Mouse (Mus musculus) kidney, postnatal 14 days (tissue): ENCODE measurements at regions not wholly inside any gene's neighbourhood (a gene's known extent, or its start where the extent isn't known, plus 50 kb on each side); places are given as distances from the start of the nearest gene placed in this dataset.

Experiments
- DNase-seq: peaks from one replicate; pipeline ENCODE4 v3.0.0; 2022; ENCODE audit warnings: mixed read lengths

DNA sequence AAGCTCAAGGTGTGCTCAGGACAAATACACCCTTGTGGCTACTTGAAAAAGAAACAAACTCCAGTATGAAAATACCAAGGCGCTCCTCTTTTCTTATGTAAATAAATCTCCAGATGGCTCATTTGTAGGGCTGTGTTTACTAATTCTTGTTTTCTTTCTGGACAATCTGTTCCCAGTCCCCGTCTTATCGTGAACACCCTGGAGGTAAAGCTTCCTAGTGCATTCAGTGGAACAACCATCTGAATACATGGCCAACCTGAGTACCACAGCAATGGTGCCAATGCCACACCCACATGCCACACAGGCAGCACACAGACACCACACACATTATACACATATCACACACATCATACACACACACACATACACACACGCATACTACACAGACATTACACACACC, 396.1 kb downstream of the Wdr11 start:
- no peak for DNase-seq

DNA sequence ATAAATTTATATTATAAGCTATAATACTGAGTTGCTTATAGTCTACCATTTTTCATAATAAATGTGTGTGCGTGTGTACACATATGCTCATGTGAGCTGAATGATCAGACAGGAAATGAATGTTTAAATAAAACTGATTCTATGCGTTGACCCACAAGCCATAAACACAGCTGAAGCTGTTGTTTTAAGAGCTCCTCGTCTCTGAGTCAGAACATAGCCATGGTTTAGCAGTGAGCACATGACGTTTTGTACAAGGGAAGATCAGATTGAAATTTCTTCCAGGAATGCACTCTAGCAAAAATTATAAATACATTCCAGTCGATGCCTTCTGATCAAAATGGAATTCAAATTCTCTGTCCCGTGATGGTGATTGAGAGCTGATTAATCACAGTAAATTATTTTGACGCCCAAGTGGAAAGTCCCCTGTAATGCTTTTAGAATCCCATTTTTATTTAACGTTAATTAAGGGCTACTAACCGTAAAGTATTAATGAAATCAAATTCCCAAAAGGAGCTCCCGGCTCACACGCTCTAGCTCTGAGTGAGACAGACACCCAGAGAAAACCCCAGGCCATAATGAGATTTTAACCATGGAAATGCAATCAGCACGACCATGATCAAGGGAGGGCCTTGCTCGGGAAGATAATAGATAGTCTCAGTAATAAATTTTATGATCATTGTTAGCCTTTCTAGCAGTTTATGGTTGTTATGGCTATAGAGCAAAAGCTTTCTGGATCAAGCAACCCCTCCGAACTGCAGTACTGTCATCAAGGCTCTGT, 402.0 kb downstream of the Wdr11 start:
- DNase-seq: no peak

DNA sequence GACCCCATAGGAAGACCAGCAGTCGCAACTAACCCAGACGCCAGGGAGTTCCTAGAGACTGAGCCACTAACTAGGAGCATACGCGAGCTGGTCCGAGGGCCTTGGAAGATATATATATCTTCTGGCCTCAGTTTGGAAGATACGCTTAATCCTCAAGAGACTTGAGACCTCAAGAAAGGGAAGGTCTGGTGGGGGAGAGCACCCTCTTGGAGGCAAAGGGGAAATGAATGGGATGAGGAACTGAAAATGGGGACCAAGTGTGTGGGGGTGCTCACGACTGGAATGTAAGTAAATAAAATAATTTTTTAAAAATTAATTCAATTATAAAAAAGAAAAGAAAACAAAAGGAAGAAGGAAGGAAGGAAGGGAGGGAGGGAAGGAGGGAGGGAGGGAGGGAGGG, 403.9 kb downstream of the Wdr11 start:
- DNase-seq: no peak

DNA sequence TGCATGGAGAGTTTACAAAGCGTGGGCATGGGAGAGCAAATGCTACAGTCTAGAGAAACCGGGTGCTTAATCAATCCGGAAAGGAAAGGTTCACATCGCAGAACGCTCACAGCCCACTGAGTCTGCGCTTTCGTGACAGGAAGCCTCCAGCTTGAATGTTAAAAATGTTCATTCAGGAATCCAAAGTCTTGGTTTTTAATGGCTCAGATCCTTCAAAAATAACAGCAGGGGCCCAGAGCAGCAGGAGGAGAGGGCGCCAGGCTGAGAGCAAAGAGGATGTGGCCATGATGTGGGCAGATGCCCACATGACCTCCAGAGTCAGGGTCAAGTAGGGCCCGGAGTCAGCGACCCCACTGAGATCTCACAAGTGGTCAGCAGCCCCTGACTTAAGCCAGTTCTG, 409.4 kb downstream of the Wdr11 start:
- DNase-seq: peak; percentile 41

DNA sequence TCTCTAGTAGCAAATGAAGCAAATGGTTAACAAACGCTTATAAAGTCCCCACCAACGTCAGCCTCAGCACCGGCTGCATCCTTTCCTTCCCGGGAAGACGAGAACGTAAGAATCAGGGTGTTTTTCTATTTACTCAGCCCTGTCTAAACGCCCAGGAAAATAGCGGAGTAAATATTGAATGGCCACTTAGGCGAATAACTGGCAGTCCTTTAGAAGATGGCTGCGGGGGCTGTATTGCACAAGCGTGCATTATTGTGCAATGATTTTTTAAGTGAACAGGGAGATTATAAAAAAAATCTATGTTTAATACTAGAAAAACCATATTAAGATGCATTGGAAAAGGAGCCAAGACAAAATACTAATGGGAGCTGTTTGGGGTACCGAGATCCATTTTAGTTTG, 410.3 kb downstream of the Wdr11 start:
- no peak for DNase-seq

DNA sequence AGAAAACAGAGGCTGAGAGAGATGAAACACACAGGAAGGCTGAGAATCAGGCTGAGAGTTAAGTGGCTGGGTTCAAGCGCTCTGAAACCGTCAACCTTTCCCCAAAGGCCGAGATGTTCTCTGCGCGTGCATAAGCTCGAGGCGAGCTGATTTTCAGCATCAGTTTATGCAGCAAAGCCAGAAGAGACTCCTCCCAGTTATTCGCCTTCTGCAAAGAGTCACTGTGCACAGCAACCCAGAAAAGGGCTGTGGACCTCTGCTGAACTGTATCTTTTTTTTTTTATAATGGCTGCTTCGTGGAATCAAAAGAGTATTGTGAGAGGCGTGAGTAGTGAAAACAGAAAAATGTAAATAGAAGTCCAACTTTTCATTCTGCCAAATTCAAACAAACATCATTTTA, 413.7 kb downstream of the Wdr11 start:
- DNase-seq: no peak

DNA sequence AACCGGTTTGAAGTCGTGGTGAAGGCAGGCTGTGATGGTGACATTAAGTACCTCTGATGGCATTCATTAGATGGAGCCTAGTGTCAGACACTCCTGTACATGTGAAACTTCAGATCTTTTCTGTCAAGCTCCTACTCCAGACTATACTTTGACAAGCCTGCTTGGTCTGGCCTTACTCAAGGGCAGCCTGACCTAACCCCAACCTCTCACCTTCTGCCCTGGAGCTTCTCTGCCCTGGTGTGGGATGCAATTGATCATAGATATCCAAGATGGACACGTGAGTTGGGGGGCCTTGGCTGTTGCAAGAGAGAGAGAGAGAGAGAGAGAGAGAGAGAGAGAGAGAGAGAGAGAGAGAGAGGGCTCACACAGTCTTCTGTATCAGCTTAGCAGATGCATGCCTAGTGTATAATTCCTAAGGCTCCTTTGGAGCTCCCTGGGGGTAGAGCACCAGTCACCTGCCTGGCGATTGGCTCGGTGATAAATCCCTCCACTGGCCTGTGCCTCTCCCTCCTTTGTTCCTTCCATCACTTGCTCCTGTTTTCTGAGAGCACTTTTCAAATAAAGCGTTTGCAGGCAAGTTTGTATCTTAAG, 416.4 kb downstream of the Wdr11 start:
- DNase-seq: no peak

DNA sequence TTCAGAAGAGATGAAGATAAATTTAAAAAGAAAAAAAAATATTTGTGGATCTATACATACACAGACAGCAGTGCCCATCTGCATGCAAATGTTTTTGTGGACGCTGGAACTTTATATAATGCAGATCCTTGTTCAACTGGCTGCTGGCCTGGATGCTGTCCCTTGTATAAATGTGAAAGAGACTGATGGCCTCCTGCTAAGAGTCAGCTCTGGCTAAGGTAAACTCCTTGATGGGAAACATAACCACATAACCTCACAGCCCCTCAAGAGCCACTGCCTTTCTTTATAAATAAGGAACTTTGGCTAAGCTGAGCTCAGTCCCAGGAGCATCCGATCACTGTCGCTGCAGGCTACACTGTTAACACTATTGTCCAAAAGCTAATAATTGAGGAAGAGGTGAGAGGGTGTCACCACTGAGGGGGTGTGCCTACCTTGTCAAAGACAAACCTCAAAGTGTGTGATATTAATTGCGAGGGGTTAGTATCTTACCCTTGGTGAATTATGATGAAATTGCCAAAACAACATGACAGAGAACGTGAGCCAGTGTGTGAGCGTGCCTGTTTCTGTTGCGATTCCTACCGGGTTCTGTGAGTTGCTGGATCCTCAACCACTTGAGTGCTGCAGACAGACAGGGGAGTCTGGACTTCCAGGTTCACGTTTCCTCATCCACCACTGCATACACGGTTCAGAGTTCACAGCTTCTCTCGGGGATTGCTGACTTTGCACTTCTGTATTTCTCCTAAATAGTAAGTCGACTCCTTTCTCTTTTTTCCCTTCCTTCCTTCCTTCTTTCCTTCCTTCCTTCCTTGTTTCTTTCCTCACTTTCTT, 417.1 kb downstream of the Wdr11 start:
- DNase-seq: no peak

DNA sequence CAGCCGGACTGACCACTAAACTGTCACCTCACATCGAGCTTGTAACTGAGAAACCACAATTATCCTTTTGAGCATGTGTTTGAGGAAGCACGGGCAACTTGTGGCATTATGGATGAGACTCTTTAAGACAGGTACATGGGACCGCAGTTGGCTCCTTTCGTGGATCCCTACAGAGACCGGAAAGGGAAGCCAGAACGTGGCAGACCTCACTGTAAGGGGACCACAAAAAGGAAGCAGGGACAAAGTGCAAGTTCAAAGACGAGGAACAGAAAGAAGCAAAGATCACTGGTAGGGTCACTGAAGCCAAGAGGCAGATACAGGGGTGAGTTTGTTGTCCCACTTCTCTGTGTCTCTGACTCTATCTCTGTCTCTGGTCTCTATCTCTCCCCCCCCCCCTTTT, 420.4 kb downstream of the Wdr11 start:
- DNase-seq: no peak

DNA sequence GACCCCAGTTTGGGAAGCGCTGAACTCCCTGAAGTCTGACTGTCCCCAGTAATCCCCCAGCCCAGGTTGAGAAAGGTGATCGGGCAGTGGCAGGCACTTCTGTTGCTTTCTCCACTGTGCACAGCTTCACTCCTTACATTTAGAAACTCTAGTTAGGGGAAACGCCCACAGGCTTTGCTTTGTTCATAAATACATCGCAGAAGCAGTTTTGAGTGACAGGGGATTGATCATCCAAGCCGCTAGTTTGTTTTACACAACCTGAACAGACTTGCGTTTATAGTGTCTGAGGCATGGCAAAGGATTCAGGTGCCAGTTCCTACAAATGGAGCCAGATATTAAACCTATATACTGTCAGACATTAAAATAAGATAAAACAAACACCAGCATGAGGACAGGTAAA, 421.4 kb downstream of the Wdr11 start:
- DNase-seq: no peak

DNA sequence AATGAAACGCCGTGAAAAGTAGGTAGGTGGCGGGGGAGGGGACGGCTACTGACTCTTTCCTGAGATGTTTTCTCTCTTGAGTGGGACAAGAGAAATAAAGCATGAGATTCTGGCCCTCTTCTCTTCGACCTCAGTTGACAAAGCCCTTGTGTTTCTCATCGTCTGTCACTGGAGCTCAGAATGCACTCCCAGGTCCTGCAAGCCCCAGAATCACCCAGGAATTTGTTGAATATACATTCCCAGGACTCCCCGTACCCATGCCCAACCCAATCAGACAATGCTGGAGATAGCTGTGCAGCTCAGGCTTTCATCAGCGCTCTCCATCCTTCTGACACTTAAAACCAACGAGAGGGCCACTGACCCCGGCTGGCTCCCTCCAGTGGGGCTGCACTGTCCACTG, 422.9 kb downstream of the Wdr11 start:
- no peak for DNase-seq

DNA sequence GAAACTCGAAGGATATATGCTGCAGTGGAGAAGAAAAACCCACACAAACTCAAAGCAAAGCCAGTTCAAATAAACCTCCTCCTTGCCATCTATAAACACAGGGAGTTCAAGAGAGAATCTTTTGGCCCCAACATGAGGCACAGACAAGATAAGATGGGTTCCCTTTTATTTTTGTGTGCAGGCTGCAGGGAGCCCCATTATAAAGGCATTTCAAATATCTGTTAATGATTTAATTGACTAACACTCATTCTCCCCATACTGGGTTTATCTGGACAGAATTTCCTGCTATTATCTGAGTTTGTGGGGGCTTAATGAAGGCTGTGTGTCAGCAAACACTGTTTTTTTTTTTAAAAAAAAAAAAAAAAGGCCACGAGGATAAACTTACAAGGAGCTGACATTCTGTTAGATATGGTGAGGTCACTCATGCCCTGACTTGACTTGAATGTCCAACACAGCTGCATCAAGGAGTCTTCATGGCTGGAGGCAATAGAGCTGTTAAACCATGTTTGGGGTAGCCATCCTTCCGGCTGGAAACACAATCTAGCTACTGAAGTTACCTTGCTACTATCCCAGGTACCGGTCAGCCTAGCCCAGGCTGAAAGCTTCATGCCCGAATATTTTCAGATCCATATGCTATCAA, 423.8 kb downstream of the Wdr11 start:
- no peak for DNase-seq

DNA sequence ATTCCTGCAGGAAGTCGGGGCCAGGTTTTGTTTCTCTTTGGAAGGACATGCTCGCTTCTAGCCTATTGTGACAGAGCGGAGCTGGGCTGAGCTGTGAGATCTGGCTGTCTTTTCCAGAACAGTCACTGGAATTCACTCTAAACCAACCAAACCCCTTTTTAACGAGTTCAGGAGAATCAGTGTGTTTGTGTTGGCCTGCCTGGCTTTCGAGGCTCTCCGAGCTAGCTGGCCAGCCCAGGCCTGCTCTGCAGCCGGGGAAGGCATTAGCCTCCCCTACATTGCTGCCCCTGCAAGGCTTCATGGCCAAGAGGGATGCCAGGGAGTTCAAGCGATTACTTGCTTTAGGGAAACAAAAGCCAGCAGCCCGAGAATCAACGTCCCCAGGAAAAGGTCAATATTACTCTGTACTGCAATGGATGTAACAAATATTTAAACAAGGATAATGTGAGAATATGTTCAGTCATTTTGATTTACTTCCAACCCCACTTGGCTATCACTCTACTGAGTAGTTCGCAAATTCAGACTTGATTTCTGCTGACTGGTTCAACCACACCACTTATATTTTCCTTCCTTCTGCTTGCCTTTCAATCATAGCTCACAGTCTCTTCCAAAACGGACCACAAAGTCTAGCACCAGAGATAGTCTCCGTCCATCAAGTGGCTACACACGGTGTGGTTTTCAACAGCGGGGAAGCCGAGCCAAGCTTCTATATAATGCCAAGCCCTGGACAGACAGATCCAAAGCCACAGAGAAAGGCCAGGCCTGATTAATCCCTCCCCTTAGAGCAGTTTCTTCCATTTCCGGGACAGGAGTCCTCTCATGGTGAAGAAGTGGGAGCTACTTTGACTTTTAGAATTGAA, 424.6 kb downstream of the Wdr11 start:
- DNase-seq: peak; percentile 6

DNA sequence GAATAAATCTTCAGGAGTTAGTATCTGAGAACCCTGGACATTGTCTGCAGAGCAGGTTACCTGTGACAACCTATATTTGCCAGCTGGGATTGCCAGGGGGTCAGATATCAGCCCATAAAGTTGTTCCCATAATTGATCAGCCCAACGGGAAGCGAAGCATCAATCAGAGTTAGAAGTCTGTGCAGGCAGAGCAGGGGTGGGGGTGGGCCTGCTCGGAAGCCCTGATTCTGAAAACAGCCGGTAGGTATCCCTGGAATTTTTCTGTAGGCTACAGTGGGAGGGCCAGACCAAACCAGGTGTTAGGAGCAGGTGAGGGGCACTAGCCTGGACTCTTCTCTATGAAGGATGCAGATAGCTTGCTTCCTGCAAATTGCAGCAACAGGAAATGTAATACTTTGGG, 427.2 kb downstream of the Wdr11 start:
- no peak for DNase-seq

DNA sequence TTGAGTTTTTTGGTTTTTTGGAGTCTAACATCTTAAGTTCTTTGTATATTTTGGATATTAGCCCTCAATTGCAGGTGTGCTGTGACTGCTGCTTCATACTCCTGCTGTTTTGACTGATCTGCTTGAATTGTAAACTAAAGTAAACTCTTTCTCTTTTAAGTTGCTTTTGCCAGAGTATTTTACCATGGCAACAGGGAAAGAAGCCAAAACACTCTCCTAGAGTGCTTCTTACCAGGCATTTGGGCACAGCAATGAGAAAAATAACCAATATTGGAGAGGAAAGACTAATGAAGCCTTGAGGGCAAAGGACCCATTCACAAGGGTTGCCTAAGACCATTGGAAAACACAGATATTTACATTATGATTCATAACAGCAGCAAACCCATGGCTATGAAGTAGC, 437.3 kb downstream of the Wdr11 start:
- DNase-seq: no peak

DNA sequence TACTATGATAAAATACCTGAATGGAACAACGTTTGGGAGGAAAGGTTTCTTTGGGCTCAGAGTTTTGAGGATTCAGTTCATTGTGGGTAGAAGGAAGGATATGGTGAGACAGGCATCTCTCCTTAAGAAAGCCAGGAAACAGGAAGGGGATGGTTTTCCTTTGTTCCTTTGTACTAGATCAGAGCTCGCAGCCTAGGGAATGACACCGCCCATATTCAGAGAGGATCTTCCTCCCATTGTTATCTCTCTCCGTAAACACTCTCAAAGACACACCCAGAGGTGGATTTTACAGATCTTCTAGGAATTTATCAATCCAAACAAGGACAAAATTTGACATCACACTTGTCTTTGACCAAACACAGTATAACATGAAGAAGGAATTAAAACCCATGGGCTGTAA, 439.0 kb downstream of the Wdr11 start:
- DNase-seq: no peak

DNA sequence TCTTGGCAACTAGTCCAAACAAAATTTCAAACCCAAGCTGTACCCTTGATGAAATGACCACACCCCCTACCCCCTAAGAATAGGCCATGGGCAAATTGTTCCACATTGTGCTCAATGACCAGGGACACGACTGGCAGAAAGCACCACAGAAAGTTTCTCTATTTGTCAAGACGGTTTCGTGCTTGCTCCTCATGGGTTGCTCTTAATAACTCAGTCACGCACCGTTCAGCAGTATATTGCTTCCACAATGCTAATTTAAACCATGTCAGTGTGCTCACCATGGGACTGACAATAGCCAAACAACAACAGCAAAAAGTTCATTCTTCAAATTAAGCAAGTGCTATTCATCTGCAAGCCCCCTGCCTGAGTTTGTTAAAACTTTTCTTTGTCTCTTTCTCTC, 444.6 kb downstream of the Wdr11 start:
- no peak for DNase-seq

DNA sequence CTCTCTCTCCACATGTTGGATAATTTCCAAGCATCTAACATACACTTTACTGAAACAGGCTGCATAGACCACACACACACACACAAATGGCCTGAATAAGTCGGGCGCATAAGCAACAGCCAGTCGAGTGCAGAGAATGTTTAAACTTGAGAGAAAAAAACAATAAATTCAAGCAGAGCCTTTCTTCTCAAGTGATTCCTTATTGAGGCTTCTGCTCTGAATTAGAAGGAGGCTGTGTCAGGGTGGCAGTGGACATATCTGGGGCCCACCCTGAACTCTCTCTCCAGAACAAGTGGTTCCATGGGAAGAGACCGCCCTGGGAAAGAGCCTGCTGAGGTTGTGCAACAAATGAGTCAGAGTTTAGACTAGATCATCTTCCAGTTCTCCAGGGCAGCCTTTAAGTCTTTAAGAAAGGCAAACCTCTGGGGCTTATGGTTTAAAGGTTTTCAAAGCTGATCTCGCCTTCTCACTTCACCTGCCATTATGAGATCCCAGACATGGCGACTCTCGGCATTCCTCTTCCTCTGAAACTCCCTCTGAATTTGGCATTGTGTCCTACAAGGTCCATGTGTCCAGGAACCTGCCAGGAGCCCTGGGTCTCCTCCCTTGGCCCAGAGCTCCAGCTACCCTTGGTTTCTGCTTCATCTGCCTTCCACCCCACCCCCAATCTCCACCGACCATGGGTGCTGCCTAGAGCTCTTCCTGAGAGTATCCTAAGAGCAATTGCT, 445.3 kb downstream of the Wdr11 start:
- DNase-seq: no peak

DNA sequence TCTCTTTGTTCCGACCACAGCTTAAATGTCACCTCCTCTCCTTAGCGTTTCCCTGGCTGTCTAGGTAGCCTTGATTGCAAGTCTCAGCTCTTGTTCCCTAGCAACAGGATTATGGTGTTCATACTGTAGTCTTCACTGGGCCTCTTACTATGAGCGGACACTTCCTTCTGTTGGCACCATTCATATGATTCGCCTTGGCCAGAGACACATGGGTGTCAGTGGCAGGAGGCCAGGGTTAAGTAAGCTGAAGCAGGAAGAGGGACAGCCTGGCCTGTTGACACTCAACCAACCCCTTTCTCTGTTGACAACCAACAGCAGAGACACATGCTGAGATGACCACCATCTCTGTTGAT, 445.9 kb downstream of the Wdr11 start:
- DNase-seq: no peak

DNA sequence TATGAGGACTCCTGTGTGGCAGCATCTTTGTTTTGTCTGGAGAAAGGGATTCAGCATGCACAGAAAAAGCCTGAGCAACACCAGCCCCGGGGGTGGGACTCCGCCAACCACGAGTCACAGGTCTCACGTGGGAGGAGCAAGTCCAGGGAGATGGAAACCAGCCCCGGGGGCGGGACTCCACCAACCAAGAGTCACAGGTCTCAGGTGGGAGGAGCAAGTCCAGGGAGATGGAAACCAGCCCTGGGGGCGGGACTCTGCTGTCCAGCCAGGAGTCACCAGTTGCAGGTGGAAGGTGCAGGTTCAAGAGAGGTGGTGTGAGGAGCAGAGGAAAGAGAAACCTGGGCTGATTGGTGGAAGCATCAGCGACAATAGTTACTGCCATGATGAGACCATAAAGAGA, 448.9 kb downstream of the Wdr11 start:
- no peak for DNase-seq

DNA sequence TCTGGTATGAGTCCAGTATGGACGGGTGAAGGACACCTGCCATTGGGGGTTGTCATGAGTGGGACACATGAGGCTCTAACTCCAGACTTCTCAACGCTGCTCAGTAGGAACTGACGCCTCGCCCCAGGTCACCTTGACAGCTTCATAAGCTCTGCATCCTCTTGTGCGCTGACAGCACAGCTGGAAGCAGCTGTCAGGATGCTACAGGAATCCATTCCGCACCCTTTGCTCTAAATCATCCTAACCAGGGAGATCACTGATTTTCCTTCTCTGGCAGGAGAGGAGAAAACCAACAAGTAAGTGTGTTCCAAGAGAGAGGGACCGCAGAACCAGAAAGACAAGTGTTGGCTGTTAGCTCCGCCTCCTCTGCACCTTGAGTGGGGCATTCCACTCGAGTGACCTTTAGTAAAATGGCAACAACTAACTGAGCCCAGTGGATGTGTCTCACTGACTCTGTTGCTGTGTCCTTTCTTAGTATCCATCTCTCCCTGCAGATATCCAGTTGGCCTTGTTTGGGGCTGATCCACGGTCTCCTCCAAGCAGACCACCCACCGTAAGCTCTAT, 449.8 kb downstream of the Wdr11 start:
- DNase-seq: peak; percentile 17
